Mouse (Mus musculus) CH12F3 (cell line): ENCODE measurements at regions not wholly inside any gene's neighbourhood (a gene's known extent, or its start where the extent isn't known, plus 50 kb on each side); places are given as distances from the start of the nearest gene placed in this dataset.

Source experiments
- in situ Hi-C: fragments of 300-500 bp; cut with MboI; formaldehyde crosslinking; loops from 2 replicates; pipeline ENCODE4 v1.14.3; 2020; ENCODE audit warnings: low sequenced_read_pairs

- in situ Hi-C loops: no loop called here
These were observed 172.9 kb downstream of the Gm12728 start for GRCm38 (mm10) chr4:105962542-105962941.

DNA sequence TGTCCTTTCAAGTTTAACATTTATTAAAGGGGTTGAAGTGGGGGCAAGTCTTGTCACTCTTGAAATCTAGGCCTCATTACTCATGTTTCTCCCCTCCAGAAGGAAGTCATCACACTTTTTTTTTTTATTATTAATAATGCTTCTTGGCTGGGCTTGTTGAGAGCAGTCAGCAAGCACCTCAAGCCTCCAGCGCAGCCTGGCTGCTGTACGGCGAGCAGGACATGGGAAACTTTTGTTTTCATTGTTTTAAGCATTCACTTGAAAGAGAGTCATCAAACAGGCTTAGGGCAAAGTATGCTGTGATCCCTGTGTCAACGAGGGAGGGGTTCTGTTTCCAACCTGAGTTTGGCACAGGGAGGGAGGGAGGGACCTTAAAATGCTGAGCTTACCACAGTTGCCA lies 178.7 kb downstream of the Gm12728 start:
- in situ Hi-C loops: no loop called here

GRCm38 (mm10) chr4:105969628-105970027 lies 180.0 kb downstream of the Gm12728 start:
- in situ Hi-C loops: no loop called here

DNA sequence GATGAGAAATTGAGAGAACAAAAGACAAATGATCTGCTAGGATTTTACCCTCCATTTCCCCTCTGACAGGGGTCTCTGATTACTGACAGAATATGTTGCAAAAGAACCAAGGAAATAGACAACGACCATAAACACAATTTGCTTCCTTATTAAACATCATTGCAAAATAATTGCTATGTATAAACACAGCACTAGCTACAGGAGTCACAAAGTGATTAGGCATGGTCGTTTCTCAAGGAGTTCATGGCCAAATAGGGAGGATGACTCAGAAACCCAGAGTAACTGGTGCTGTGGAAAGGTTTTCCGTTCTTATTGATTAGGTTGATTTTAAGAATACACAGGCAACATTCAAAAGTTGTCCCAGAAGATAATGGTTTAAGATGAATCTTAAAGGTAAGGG lies 180.4 kb downstream of the Gm12728 start:
- in situ Hi-C loops: no loop called here

DNA sequence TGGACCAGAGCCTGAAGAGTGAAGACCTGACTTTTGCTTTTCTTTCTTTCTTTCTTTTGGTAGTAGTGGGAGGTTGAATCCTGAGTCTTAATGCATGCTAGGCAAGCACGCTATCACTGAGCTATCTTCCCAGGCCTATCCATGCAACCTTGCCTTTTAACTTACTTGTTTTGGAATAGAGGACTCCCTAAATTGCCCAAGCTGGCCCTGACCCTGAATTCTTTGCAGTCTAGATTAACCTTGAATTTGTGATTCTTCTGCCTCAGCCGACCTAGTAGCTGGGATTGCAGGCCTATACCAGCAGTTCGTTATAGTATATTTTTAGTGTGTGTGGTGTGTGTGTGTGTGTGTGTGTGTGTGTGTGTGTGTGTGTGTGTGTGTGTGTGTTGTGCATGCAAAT lies 183.1 kb downstream of the Gm12728 start:
- in situ Hi-C loops: no loop called here

DNA sequence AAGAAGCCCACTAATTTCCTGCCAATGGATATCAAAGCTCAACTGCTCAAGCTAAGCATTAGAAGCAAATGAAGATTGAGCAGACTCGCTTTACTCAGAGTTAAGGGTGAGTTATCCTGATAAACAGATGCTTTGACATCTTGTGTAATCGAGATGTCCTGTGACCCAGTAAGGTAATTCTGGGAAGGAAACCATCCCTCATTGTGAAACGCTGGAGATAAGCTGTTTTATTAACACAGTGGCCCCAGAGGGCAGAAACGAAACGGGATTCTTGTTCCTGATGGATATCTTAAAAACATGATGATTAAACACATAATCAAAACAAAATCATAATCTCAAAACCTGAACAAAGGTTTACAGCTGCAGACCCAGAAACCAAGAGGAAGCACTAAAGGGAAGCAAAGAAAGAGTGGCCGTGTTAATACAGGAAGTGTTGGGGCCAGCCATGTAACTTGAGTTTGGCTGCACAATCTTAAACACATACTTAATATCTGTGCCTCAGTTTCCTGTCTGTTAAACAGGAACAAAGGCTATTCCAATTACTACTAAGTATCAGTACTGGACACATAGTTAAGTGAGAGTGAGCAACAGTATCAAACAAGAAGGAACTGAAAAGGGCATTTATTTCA lies 184.2 kb downstream of the Gm12728 start:
- in situ Hi-C loops: no loop called here

- in situ Hi-C loops: no loop called here
These were observed 185.3 kb downstream of the Gm12728 start for GRCm38 (mm10) chr4:105974948-105975347.

DNA sequence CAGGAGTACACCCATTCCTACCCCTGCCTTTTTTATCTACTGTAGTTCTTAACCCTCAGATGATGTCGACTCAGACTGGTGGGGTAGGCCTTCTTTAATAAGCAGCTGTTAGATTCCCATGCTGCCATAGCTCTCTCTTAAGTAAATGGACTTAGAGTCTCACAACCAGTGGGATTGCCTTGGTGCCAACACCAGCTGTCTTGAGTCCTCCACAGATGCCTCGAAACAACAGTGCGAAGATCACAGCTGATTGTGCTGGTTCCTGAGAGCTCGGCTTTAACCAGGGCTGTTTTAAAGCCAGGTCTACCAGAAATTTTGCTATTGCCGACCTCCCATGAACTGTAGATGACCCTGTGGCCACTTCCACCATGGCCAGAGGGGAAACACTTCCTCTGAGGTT lies 189.4 kb downstream of the Gm12728 start:
- in situ Hi-C loops: no loop called here

DNA sequence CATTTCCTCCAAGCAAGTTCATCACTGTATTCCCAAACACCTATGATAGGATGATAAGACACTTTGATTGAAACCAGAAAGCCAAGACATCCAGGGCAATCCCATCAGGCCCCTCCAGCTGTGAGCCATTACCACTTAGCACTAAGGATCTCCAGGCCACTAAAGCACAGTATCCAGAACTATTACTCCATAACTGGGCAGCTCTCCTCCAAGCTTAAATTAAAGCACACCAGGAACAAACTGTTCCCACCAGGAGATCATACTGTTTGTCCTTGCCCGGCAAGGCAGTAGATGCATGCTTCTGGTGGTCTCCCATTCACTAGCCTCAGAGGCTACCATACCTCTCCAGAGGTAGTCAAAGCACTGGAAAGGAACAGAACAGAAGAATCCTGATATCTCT lies 193.3 kb downstream of the Gm12728 start:
- in situ Hi-C loops: no loop called here

- in situ Hi-C loops: no loop called here
These were observed 198.4 kb downstream of the Gm12728 start for GRCm38 (mm10) chr4:105987963-105988602.

DNA sequence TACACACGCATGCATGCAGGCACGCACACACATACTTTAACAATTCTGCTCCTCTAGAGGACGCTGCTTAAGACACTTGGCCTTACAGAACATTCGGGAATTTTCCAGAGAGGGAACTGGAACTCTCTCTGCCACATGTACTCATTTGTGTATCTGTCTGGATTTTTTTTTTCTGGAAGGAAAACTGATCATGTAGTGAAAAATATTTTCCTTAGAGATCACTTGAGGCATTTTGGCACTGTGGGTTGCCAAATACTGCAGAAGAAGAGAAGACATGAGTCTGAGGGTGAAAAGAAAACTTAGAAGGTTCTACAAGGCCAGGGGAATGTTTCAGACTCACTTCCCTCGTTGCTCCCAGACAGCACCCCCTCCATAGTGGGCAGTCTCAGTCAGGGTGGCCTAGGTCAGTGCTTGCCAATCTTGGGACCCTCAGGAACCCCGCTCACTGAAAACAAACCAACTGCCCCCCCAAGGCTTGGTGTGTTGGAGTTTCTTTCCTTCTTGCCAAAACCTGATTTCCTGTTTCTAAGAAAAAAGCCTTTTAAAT lies 203.0 kb downstream of the Gm12728 start:
- in situ Hi-C loops: no loop called here

DNA sequence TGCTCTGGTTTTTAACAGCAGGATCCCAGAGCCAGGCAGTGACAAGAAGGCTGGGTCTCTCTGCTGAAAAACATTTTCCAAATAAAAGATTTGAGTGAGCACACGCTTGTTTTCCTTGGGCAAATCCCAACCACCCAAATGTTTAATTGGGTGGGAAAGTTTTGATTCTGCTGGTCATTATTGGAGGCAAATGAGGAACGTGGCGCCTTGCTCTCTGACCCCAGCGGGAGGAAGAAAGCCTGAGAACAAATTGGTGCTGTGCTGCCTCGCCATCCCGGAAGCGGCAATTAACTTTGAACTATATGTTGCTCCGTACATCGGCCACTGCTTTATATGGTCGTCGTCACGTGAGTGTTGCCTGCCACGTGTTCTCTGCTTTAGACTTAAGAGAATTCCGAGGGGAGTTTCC lies 204.7 kb downstream of the Gm12728 start:
- in situ Hi-C loops: no loop called here

DNA sequence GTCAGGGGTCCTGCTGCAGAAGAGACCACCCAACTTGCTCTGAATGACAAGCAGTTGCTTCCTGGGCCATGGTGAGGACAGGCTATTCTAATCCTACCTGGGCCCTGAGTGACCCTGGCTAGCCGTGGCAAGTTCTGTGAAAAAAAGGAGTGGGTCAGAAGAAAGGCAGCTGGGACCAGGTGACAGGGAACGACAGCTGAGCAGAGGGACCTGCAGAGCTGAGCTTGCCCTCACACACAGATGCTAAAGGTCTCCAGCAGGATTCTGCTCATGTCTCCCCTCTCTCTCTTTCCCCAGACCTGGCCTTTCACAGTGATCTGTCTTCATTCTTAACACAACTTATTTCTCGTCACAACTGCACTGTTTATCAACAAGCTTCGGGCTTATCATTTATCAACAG lies 206.4 kb downstream of the Gm12728 start:
- in situ Hi-C loops: no loop called here

DNA sequence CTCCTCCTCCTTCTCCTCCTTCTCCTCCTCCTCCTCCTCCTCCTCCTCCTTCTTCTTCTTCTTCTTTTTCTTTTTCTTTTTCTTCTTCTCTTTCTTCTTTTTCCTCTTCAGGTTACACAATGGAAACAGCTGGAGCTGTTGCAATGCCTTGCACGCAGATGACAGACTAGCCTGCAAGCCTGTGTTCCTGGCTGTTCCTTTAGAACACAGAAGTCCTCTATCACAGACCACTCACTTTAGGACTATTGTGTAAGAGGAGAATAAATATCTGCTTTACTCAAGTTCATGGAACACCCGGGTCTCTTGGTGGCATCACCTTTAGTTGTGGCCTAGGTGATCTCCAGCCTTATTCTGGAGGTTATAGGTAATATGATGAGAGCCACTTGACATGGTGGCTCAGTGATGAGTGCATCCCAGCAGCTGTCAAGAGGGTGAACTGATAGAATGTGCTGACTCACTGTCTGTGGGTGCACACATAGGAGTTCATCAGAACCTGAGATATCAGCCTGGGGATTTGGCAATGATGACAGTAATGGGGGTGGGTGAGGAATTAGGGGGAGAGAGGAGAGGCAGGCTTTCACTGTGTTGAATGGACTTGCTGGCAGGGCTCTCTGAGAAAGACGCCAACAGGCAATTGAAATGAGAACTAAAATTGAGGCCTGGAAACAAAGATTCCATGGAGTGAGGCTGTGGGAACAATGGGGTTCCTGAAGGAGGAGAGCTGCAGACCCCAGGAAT lies 207.4 kb downstream of the Gm12728 start:
- in situ Hi-C loops: no loop called here

DNA sequence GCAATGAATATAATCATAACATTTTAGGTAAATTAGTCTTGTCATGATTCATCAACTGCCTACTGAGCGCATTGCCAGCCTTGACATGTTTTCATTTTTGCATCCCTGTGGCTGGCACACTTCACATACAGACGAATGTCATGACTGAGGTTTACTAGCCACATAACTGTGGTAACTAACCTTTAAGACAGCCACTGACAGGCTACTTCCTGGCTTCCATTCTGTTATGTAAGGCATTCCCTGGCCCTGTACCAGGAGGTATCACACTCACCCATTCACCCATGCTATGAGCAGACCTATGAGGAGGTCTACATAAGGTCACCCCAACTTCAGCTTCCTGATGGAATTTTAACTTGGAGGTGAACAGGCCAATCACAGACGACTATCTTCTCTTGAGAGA lies 212.8 kb downstream of the Gm12728 start:
- in situ Hi-C loops: no loop called here

- in situ Hi-C loops: no loop called here
These were observed 216.3 kb downstream of the Gm12728 start for GRCm38 (mm10) chr4:106005936-106006335.

DNA sequence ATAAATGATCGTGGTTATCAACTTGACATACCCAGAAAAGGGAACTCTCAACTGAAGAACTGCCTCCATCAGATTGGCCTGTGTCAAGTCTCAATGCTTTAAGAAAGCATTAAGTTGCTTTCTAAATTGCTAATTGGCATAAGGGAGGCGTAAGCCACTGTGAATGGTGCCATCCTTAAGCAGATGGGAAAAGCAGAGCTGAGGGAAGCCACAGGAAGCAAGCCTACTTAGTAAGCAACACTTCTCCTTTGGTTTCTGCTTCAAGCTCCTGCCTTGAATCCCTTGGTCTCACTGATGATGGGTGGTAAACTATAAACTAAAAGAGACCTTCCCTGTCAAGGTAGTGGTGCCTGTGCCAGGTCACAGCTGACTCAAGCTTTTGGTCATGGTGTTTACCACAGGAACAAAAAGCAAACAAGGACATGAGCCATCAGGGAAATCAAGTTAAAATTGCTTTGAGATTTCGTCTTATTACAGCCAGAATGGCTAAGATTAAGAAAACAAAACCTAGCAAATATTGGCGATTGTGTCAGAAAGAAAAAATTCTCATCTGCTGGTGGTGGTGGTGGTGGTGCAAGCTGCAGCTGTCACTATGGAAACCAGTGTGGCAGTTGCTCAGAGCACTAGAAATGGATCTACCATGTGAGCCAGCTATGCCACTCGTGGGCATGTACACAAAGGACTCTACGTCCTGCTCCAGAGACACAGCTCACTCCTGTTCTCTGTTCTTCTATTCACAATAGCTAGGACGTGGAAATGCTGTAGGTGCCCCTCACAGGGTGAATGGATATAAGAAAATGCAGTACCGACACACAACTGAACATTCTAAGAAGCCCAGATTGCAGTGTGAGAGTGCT lies 217.9 kb downstream of the Gm12728 start:
- in situ Hi-C loops: no loop called here

GRCm38 (mm10) chr4:106017065-106017646 lies 227.5 kb downstream of the Gm12728 start:
- in situ Hi-C loops: no loop called here

- in situ Hi-C loops: no loop called here
These were observed 229.3 kb downstream of the Gm12728 start for GRCm38 (mm10) chr4:106018936-106019335.

DNA sequence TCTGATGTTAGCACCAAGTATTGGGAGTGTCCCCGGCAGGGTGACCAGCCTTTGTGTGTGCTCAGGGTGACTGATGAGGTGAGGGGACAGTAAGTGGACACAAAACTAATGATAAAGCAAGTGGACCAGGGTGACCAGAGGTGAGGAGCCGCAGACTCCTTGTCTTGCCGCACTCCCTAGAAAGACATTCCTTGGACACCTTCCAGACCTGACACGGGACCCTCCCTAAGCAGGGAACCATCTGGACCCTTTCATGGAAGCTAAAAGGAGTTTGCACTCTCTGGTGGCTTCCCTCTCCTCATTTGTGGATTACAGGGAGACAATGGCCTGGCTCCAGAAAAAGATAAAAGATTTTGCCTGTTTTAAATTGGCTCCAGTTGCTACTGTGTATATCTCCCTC lies 230.7 kb downstream of the Gm12728 start:
- in situ Hi-C loops: no loop called here

DNA sequence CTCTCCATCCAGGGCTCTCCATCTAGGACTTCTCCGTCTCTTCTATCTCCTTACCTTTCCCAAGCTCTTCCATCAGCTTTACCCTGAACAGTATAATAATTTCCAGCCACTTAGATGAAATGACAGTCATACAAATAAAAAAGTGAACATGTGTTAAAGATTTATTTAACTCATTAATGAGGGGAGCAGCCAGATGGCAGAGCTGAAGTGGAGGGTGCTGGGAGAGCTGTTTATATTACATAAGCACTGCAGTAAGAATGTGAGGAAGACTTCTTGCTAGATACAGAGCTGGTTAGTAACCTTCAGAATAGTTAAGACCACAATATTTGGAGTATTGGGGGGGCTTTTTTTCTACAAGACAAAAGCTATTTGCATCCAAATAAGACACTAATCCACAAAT lies 234.9 kb downstream of the Gm12728 start:
- in situ Hi-C loops: no loop called here
